Mouse (Mus musculus) embryonic facial prominence, embryonic 15.5 days (tissue): ENCODE measurements around the gene Cltc. TPM values are rescaled to one million over a fixed set of nuclear protein-coding genes. Genes with fewer than 3 reads are reported as not detected.

Experiments
- ATAC-seq: fragments of 200-750 bp; cut with Nextera tagmentation; 2 replicates; pipeline ENCODE4 v1.8.0; 2017; ENCODE audit warnings: low read depth, moderate TSS enrichment; ENCODE audit not compliant: insufficient number of reproducible peaks, low FRiP score, low TSS enrichment
- H3K27ac ChIP-seq: fragments of 300-500 bp; sonication (generic); replicated peaks from 2 replicates; pipeline ENCODE4 v1.5.1; 2015; ENCODE audit warnings: mild to moderate bottlenecking, inconsistent platforms
- H3K27me3 ChIP-seq: fragments of 300-500 bp; sonication (generic); 2 replicates; pipeline ENCODE4 v1.6.1; 2015; ENCODE audit warnings: inconsistent platforms
- H3K36me3 ChIP-seq: fragments of 300-500 bp; sonication (generic); 2 replicates; pipeline ENCODE4 v1.6.1; 2015; ENCODE audit warnings: mild to moderate bottlenecking, inconsistent platforms
- H3K4me1 ChIP-seq: fragments of 300-500 bp; sonication (generic); 2 replicates; pipeline ENCODE4 v1.6.1; 2015; ENCODE audit warnings: inconsistent platforms
- H3K4me2 ChIP-seq: fragments of 300-500 bp; sonication (generic); replicated peaks from 2 replicates; pipeline ENCODE4 v1.6.1; 2015; ENCODE audit warnings: mild to moderate bottlenecking, inconsistent platforms
- H3K4me3 ChIP-seq: fragments of 300-500 bp; sonication (generic); replicated peaks from 2 replicates; pipeline ENCODE4 v1.5.1; 2015; ENCODE audit warnings: mild to moderate bottlenecking, inconsistent platforms
- H3K9ac ChIP-seq: fragments of 300-500 bp; sonication (generic); 2 replicates; pipeline ENCODE4 v1.6.1; 2015; ENCODE audit warnings: inconsistent platforms
- H3K9me3 ChIP-seq: fragments of 300-500 bp; sonication (generic); replicated peaks from 2 replicates; pipeline ENCODE4 v1.6.1; 2016; ENCODE audit warnings: inconsistent platforms
- WGBS: fragments of 180-500 bp; shearing (Covaris S2); methylation state at CpG from one replicate; pipeline ENCODE4 v1.1.7; 2015; 5-methylcytosine and 5-hydroxymethylcytosine counted together
- polyA plus RNA-seq: library from polyadenylated mRNA; unstranded; fragments of >200 nt; fragmentation: Nextera tagmentation; extraction: Ambion mirVana; gene quantifications from 2 replicates; pipeline ENCODE4 v1.2.1, GENCODE M21; 2015

The Cltc gene
- polyA plus RNA-seq, 1 experiment from 2014 or later: 110 TPM

GRCm38 (mm10) chr11:86714606-86715005 lies 42.8 kb downstream of the Cltc start:
- no peak for ATAC-seq
- Histone ChIP-seq H3K4me3 (no peak overlapping the region), H3K27ac (no peak overlapping the region), H3K4me2 (no peak overlapping the region), H3K9me3 (no peaks in the 10 kb centered on the region), H3K9ac (no peak overlapping the region), H3K27me3 (no peaks in the 10 kb centered on the region), H3K4me1 (no peaks in the 10 kb centered on the region), H3K36me3 (peaks cover 67% of the 10 kb centered on the region)

GRCm38 (mm10) chr11:86701151-86701550 lies 56.2 kb downstream of the Cltc start:
- ATAC-seq: no peak
- no peak overlapping the region for H3K4me3 ChIP-seq
- H3K9me3 ChIP-seq: no peaks in the 10 kb centered on the region
- H3K9ac ChIP-seq: no peak overlapping the region
- WGBS: 90% methylated on average over 4 of the region's 4 CpGs
- H3K27me3 ChIP-seq: no peaks in the 10 kb centered on the region
- no peak overlapping the region for H3K27ac ChIP-seq
- peaks cover 83% of the 10 kb centered on the region for H3K36me3 ChIP-seq
- H3K4me1 ChIP-seq: no peaks in the 10 kb centered on the region
- no peak overlapping the region for H3K4me2 ChIP-seq

- no peaks in the 10 kb centered on the region for H3K9me3 ChIP-seq
- 81% methylated on average over 4 of the region's 4 CpGs for WGBS
- ATAC-seq: no peak
Observed at GRCm38 (mm10) chr11:86695461-86695860, 61.9 kb downstream of the Cltc start.

GRCm38 (mm10) chr11:86692546-86692945 lies 64.8 kb downstream of the Cltc start:
- WGBS: 87% methylated on average over 2 of the region's 2 CpGs
- no peak overlapping the region for H3K9ac ChIP-seq
- H3K27ac ChIP-seq: no peak overlapping the region
- H3K36me3 ChIP-seq: peaks cover 77% of the 10 kb centered on the region
- H3K9me3 ChIP-seq: no peaks in the 10 kb centered on the region
- no peak overlapping the region for H3K4me2 ChIP-seq
- H3K27me3 ChIP-seq: no peaks in the 10 kb centered on the region
- no peaks in the 10 kb centered on the region for H3K4me1 ChIP-seq
- ATAC-seq: no peak
- H3K4me3 ChIP-seq: no peak overlapping the region

More at GRCm38 (mm10) chr11:86695461-86695860, 61.9 kb downstream of the Cltc start:
- H3K4me3 ChIP-seq: no peak overlapping the region
- no peak overlapping the region for H3K27ac ChIP-seq
- H3K4me1 ChIP-seq: no peaks in the 10 kb centered on the region
- H3K4me2 ChIP-seq: no peak overlapping the region
- peaks cover 79% of the 10 kb centered on the region for H3K36me3 ChIP-seq
- no peaks in the 10 kb centered on the region for H3K27me3 ChIP-seq
- H3K9ac ChIP-seq: no peak overlapping the region

GRCm38 (mm10) chr11:86691956-86692355 lies 65.4 kb downstream of the Cltc start:
- no peak overlapping the region for H3K4me2 ChIP-seq
- H3K36me3 ChIP-seq: peaks cover 77% of the 10 kb centered on the region
- H3K4me3 ChIP-seq: no peak overlapping the region
- H3K27me3 ChIP-seq: no peaks in the 10 kb centered on the region
- no peaks in the 10 kb centered on the region for H3K4me1 ChIP-seq
- WGBS: 96% methylated on average over 2 of the region's 2 CpGs
- H3K9ac ChIP-seq: no peak overlapping the region
- ATAC-seq: no peak
- H3K9me3 ChIP-seq: no peaks in the 10 kb centered on the region
- H3K27ac ChIP-seq: no peak overlapping the region

GRCm38 (mm10) chr11:86691482-86691881 lies 65.9 kb downstream of the Cltc start:
- H3K9me3 ChIP-seq: no peaks in the 10 kb centered on the region
- H3K9ac ChIP-seq: no peak overlapping the region
- no peak overlapping the region for H3K27ac ChIP-seq
- H3K36me3 ChIP-seq: peaks cover 75% of the 10 kb centered on the region
- H3K4me3 ChIP-seq: no peak overlapping the region
- H3K4me2 ChIP-seq: no peak overlapping the region
- H3K27me3 ChIP-seq: no peaks in the 10 kb centered on the region
- no peak for ATAC-seq
- no peaks in the 10 kb centered on the region for H3K4me1 ChIP-seq
- 96% methylated on average over 3 of the region's 3 CpGs for WGBS

GRCm38 (mm10) chr11:86690383-86690782 lies 67.0 kb downstream of the Cltc start:
- Histone ChIP-seq H3K27me3 (no peaks in the 10 kb centered on the region), H3K36me3 (peaks cover 69% of the 10 kb centered on the region), H3K4me3 (no peak overlapping the region), H3K9me3 (no peaks in the 10 kb centered on the region), H3K27ac (no peak overlapping the region), H3K9ac (no peak overlapping the region), H3K4me1 (peaks cover under 1% of the 10 kb centered on the region), H3K4me2 (no peak overlapping the region)
- ATAC-seq: no peak
- 89% methylated on average over 3 of the region's 3 CpGs for WGBS

GRCm38 (mm10) chr11:86685366-86685765 lies 72.0 kb downstream of the Cltc start:
- Histone ChIP-seq H3K36me3 (peaks cover 28% of the 10 kb centered on the region), H3K4me1 (peaks cover 18% of the 10 kb centered on the region), H3K9me3 (no peaks in the 10 kb centered on the region), H3K27ac (no peak overlapping the region), H3K4me3 (peak overlapping the region; percentile 85), H3K27me3 (no peaks in the 10 kb centered on the region), H3K9ac (no peak overlapping the region), H3K4me2 (peak overlapping the region; percentile 79)
- ATAC-seq: no peak
- WGBS: 82% methylated on average over 1 of the region's 1 CpGs

- Histone ChIP-seq H3K4me3 (peak overlapping the region; percentile 85), H3K9me3 (no peaks in the 10 kb centered on the region), H3K27ac (peak overlapping the region; percentile 93), H3K4me1 (peaks cover 18% of the 10 kb centered on the region), H3K4me2 (peak overlapping the region; percentile 79), H3K27me3 (no peaks in the 10 kb centered on the region), H3K36me3 (peaks cover 18% of the 10 kb centered on the region), H3K9ac (peak overlapping the region; percentile 91)
- WGBS: 4% methylated on average over 20 of the region's 20 CpGs
- no peak for ATAC-seq
Observed at GRCm38 (mm10) chr11:86684126-86685012, 73.0 kb downstream of the Cltc start.

- Histone ChIP-seq H3K4me2 (peak within 1 kb of the TSS; percentile 79), H3K27ac (peak within 1 kb of the TSS; percentile 93), H3K9ac (peak within 1 kb of the TSS; percentile 91), H3K9me3 (no peaks in the 10 kb centered on the region), H3K4me1 (peaks cover 18% of the 10 kb centered on the region), H3K4me3 (peak within 1 kb of the TSS; percentile 85), H3K27me3 (no peaks in the 10 kb centered on the region), H3K36me3 (peaks cover 11% of the 10 kb centered on the region; the same call in 1 of the 2 replicates)
- WGBS: under 1% methylated on average over 56 of the region's 56 CpGs
- peak; percentile 91 for ATAC-seq
Observed at GRCm38 (mm10) chr11:86683395-86684125, 73.8 kb downstream of the Cltc start, which contains the start of the genes Vmp1 and Ptrh2. Gene Vmp1, minus strand, starts transcription at chr11:86683836. Gene Ptrh2, plus strand, starts transcription at chr11:86683985.

- H3K36me3 ChIP-seq: peaks cover 11% of the 10 kb centered on the region; the same call in 1 of the 2 replicates
Observed at GRCm38 (mm10) chr11:86682861-86683260, 74.5 kb downstream of the Cltc start.

More at GRCm38 (mm10) chr11:86682861-86683260, 74.5 kb downstream of the Cltc start:
- peak overlapping the region; percentile 85 for H3K4me3 ChIP-seq
- H3K9ac ChIP-seq: peak overlapping the region; percentile 91
- peak overlapping the region; percentile 79 for H3K4me2 ChIP-seq
- ATAC-seq: no peak
- WGBS: 34% methylated on average over 7 of the region's 7 CpGs
- no peak overlapping the region for H3K27ac ChIP-seq
- H3K4me1 ChIP-seq: peaks cover 18% of the 10 kb centered on the region
- no peaks in the 10 kb centered on the region for H3K9me3 ChIP-seq
- no peaks in the 10 kb centered on the region for H3K27me3 ChIP-seq
